Mouse (Mus musculus) cerebellum, adult 18-20 months (tissue): Measurements from ENCODE around the gene Ly6g6f.

Experiments used
- DNase-seq, 2 experiments: peaks; one replicate each; pipeline ENCODE4 v3.0.0; 2021

Ly6g6f gene

GRCm38 (mm10) chr17:35105740-35106389, 20.5 kb upstream of the Ly6g6f start:
- peak; percentile 76 to 77 for DNase-seq

- no peak for DNase-seq
Measured at GRCm38 (mm10) chr17:35104754-35105153, 19.3 kb upstream of the Ly6g6f start.

GRCm38 (mm10) chr17:35104079-35104478, 18.7 kb upstream of the Ly6g6f start:
- DNase-seq = no peak

- DNase-seq = peak in 1 of 2 experiments; percentile 37
Measured at GRCm38 (mm10) chr17:35103221-35103690, 17.8 kb upstream of the Ly6g6f start.

- peak in 1 of 2 experiments; percentile 47 for DNase-seq
Measured at GRCm38 (mm10) chr17:35102299-35102698, 16.9 kb upstream of the Ly6g6f start.

- DNase-seq = peak in 1 of 2 experiments; percentile 37
Measured at GRCm38 (mm10) chr17:35101161-35101560, 15.8 kb upstream of the Ly6g6f start.

- peak in 1 of 2 experiments; percentile 22 for DNase-seq
Measured at GRCm38 (mm10) chr17:35100196-35100765, 14.9 kb upstream of the Ly6g6f start.

GRCm38 (mm10) chr17:35097164-35097655, 11.8 kb upstream of the Ly6g6f start:
- DNase-seq = peak; percentile 74 to 75

- DNase-seq = peak in 1 of 2 experiments; percentile 58
Measured at GRCm38 (mm10) chr17:35096597-35096996, 11.2 kb upstream of the Ly6g6f start.

- no peak for DNase-seq
Measured at GRCm38 (mm10) chr17:35094475-35095365, 9.3 kb upstream of the Ly6g6f start.

GRCm38 (mm10) chr17:35092403-35093198, 7.2 kb upstream of the Ly6g6f start:
- DNase-seq = no peak

- peak; percentile 83 to 92 for DNase-seq
Measured at GRCm38 (mm10) chr17:35090166-35090932, 4.9 kb upstream of the Ly6g6f start.

GRCm38 (mm10) chr17:35088825-35089644, 3.6 kb upstream of the Ly6g6f start, which contains the start of gene Abhd16a:
Abhd16a (plus strand) TSS chr17:35089263.
- peak; percentile 97 for DNase-seq

GRCm38 (mm10) chr17:35088151-35088550, 2.7 kb upstream of the Ly6g6f start:
- no peak for DNase-seq

- no peak for DNase-seq
Measured at GRCm38 (mm10) chr17:35083929-35084497, 1.4 kb downstream of the Ly6g6f start.

- peak; percentile 74 to 82 for DNase-seq
Measured at GRCm38 (mm10) chr17:35082841-35083576, 2.4 kb downstream of the Ly6g6f start.

- no peak for DNase-seq
Measured at GRCm38 (mm10) chr17:35080710-35081109, 4.7 kb downstream of the Ly6g6f start.

- no peak for DNase-seq
Measured at GRCm38 (mm10) chr17:35080248-35080647, 5.2 kb downstream of the Ly6g6f start.

- no peak for DNase-seq
Measured at GRCm38 (mm10) chr17:35079778-35080177, 5.6 kb downstream of the Ly6g6f start.
